Comparison of ENCODE assay signal across 39 mouse cellular contexts in the genomic region with DNA sequence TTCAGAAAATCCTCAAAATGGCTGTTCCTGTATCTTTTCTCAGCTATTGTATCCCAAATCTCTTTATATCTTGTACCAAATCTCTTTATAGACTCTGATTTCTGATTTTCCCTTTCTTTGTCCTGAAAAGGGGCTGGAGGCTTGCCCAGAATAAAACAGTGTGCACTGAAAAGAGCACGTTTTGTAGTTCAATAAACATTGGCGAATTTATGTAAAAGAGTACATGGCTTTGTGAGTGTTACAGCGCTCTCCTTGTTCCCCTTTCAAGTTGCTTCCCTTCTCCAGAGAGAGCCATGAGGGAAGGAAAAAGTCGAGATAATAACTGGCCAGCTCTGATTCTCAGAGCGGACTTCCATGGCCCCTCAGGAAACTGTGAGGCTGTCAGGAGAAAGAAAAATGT. TPM values are rescaled to one million over a fixed set of nuclear protein-coding genes. Genes with fewer than 3 reads are reported as not detected.
DNase-seq lines count a peak whose midpoint lies in the region; ATAC-seq and TF ChIP-seq lines count a peak whose summit lies in the region.
"Had no signal": no experiment of that assay in that cellular context is flagged by ENCODE, and none has a peak within 500 bp of the region (broad histone marks: within the 10 kb centered on the region; RNA-seq: fewer than 3 reads in every experiment).

No protein-coding gene starts in this region.

- H3K9me3 ChIP-seq in forebrain, embryonic 14.5 days (replicated peaks; ENCODE audit: control insufficient read depth, low read length): no peaks in the 10 kb centered on the region
- no peaks in the 10 kb centered on the region for H3K9me3 ChIP-seq in forebrain, embryonic 11.5 days (ENCODE audit: control insufficient read depth, low read length)
- no peaks in the 10 kb centered on the region for H3K9me3 ChIP-seq in midbrain, embryonic 13.5 days
- H3K9me3 ChIP-seq in midbrain, embryonic 15.5 days: no peaks in the 10 kb centered on the region
- no peaks in the 10 kb centered on the region for H3K9me3 ChIP-seq in neural tube, embryonic 15.5 days (replicated peaks)
- H3K9me3 ChIP-seq: heart, embryonic 10.5 days; heart, embryonic 15.5 days; hindbrain, embryonic 12.5 days; limb, embryonic 13.5 days; lung, embryonic 15.5 days had no signal

- peak; percentile 65 for ATAC-seq in forebrain, embryonic 14.5 days
- no peak for ATAC-seq in forebrain, embryonic 11.5 days (replicated peaks; ENCODE audit: low FRiP score)
- 0 out of 2 replicates have a peak, but pooled peaks have one; percentile 9 for ATAC-seq in midbrain, embryonic 13.5 days
- ATAC-seq in midbrain, embryonic 15.5 days (replicated peaks): no peak
- no peak for ATAC-seq in neural tube, embryonic 15.5 days (ENCODE audit: low FRiP score)
- ATAC-seq: intestine, embryonic 16.5 days had no signal

- DNase-seq in forebrain, embryonic 14.5 days (ENCODE audit: low spot score): peak; percentile 64
- DNase-seq in forebrain, embryonic 11.5 days (ENCODE audit: low spot score): no peak
- peak; percentile 82 for DNase-seq in brain, embryonic 14.5 days (ENCODE audit: low read depth)
- no peak for DNase-seq in adrenal gland, postnatal 10 days
- DNase-seq: adrenal gland, postnatal 25 days; cerebellum, adult 2 months; cerebellum, postnatal 14 days; gastrocnemius, postnatal 25 days; heart, adult 11 months; kidney, adult 8-10 months; kidney, postnatal 4 days; layer of hippocampus, adult 9-11 months; lung, postnatal 36 days; right cerebral cortex, postnatal 4 days; thymus, adult 2 months; thymus, postnatal 36 days had no signal

- TF ChIP-seq POLR2A in brain, embryonic 14.5 days (IDR thresholded peaks at IDR 0.05; ENCODE audit: borderline replicate concordance, extremely low read depth, insufficient read depth, insufficient read length, poor library complexity, severe bottlenecking): no peak

- WGBS in forebrain, embryonic 14.5 days: 11% methylated on average over 5 of the region's 5 CpGs
- 67% methylated on average over 5 of the region's 5 CpGs for WGBS in forebrain, embryonic 11.5 days
- WGBS in midbrain, embryonic 13.5 days: 41% methylated on average over 5 of the region's 5 CpGs
- 36% methylated on average over 5 of the region's 5 CpGs for WGBS in midbrain, embryonic 15.5 days
- 48% methylated on average over 5 of the region's 5 CpGs for WGBS in neural tube, embryonic 15.5 days

- H3K27ac ChIP-seq in forebrain, embryonic 14.5 days (ENCODE audit: low read depth, low read length): no peak overlapping the region
- no peak overlapping the region for H3K27ac ChIP-seq in forebrain, embryonic 11.5 days (ENCODE audit: low read depth, low read length)
- no peak overlapping the region for H3K27ac ChIP-seq in midbrain, embryonic 13.5 days
- no peak overlapping the region for H3K27ac ChIP-seq in midbrain, embryonic 15.5 days
- H3K27ac ChIP-seq in neural tube, embryonic 15.5 days (replicated peaks): 0 out of 2 replicates have a peak overlapping the region, but pooled peaks have one; percentile 11
- H3K27ac ChIP-seq: heart, embryonic 10.5 days; heart, embryonic 15.5 days; hindbrain, embryonic 12.5 days; kidney, postnatal 0 days; limb, embryonic 13.5 days; lung, embryonic 15.5 days had no signal

- no peaks in the 10 kb centered on the region for H3K36me3 ChIP-seq in forebrain, embryonic 14.5 days (ENCODE audit: control insufficient read depth, insufficient read depth, low read length)
- H3K36me3 ChIP-seq in forebrain, embryonic 11.5 days (ENCODE audit: control insufficient read depth, insufficient read depth, low read length): no peaks in the 10 kb centered on the region
- no peaks in the 10 kb centered on the region for H3K36me3 ChIP-seq in midbrain, embryonic 13.5 days
- H3K36me3 ChIP-seq in midbrain, embryonic 15.5 days (replicated peaks): no peaks in the 10 kb centered on the region
- no peaks in the 10 kb centered on the region for H3K36me3 ChIP-seq in neural tube, embryonic 15.5 days
- H3K36me3 ChIP-seq: heart, embryonic 10.5 days; heart, embryonic 15.5 days; hindbrain, embryonic 12.5 days; limb, embryonic 13.5 days; lung, embryonic 15.5 days had no signal

- H3K9ac ChIP-seq in forebrain, embryonic 14.5 days (ENCODE audit: low read length): no peak overlapping the region
- no peak overlapping the region for H3K9ac ChIP-seq in forebrain, embryonic 11.5 days (ENCODE audit: low read length)
- H3K9ac ChIP-seq in midbrain, embryonic 13.5 days (replicated peaks): no peak overlapping the region
- no peak overlapping the region for H3K9ac ChIP-seq in midbrain, embryonic 15.5 days
- H3K9ac ChIP-seq in neural tube, embryonic 15.5 days (replicated peaks): no peak overlapping the region
- H3K9ac ChIP-seq: heart, embryonic 15.5 days; hindbrain, embryonic 12.5 days; limb, embryonic 13.5 days; lung, embryonic 15.5 days had no signal

- no peaks in the 10 kb centered on the region for H3K27me3 ChIP-seq in forebrain, embryonic 14.5 days (replicated peaks; ENCODE audit: control insufficient read depth, insufficient read depth, low read length)
- no peaks in the 10 kb centered on the region for H3K27me3 ChIP-seq in forebrain, embryonic 11.5 days (ENCODE audit: control insufficient read depth, insufficient read depth, low read length)
- H3K27me3 ChIP-seq in midbrain, embryonic 13.5 days: no peaks in the 10 kb centered on the region
- H3K27me3 ChIP-seq in midbrain, embryonic 15.5 days (replicated peaks): no peaks in the 10 kb centered on the region
- H3K27me3 ChIP-seq in neural tube, embryonic 15.5 days (replicated peaks): no peaks in the 10 kb centered on the region
- H3K27me3 ChIP-seq: heart, embryonic 15.5 days; hindbrain, embryonic 12.5 days; limb, embryonic 13.5 days; lung, embryonic 15.5 days; megakaryocyte, embryonic 14.5 days had no signal

- TF ChIP-seq CTCF in brain, embryonic 14.5 days (IDR thresholded peaks at IDR 0.05; ENCODE audit: borderline replicate concordance, extremely low read depth, insufficient read depth, insufficient read length): no peak

- no peak overlapping the region for H3K4me2 ChIP-seq in forebrain, embryonic 14.5 days (ENCODE audit: low read length)
- H3K4me2 ChIP-seq in forebrain, embryonic 11.5 days (ENCODE audit: low read depth, low read length, severe bottlenecking): no peak overlapping the region
- no peak overlapping the region for H3K4me2 ChIP-seq in midbrain, embryonic 13.5 days (replicated peaks)
- H3K4me2 ChIP-seq in midbrain, embryonic 15.5 days: no peak overlapping the region
- H3K4me2 ChIP-seq in neural tube, embryonic 15.5 days: no peak overlapping the region
- H3K4me2 ChIP-seq: heart, embryonic 15.5 days; hindbrain, embryonic 12.5 days; limb, embryonic 13.5 days; liver, embryonic 11.5 days; lung, embryonic 15.5 days had no signal

- H3K4me1 ChIP-seq in forebrain, embryonic 14.5 days (ENCODE audit: control insufficient read depth, insufficient read depth, low read length): no peaks in the 10 kb centered on the region
- no peaks in the 10 kb centered on the region for H3K4me1 ChIP-seq in forebrain, embryonic 11.5 days (replicated peaks; ENCODE audit: control insufficient read depth, insufficient read depth, low read length)
- 0 out of 2 replicates have a peak, but pooled peaks cover 4% of the 10 kb centered on the region for H3K4me1 ChIP-seq in midbrain, embryonic 13.5 days (replicated peaks)
- no peaks in the 10 kb centered on the region for H3K4me1 ChIP-seq in midbrain, embryonic 15.5 days
- no peaks in the 10 kb centered on the region for H3K4me1 ChIP-seq in neural tube, embryonic 15.5 days
- H3K4me1 ChIP-seq: heart, embryonic 10.5 days; heart, embryonic 15.5 days; hindbrain, embryonic 12.5 days; lung, embryonic 15.5 days; megakaryocyte, embryonic 14.5 days had no signal

- H3K4me3 ChIP-seq in forebrain, embryonic 14.5 days (ENCODE audit: low read depth, low read length): no peak overlapping the region
- H3K4me3 ChIP-seq in forebrain, embryonic 11.5 days (ENCODE audit: low read depth, low read length): no peak overlapping the region
- no peak overlapping the region for H3K4me3 ChIP-seq in midbrain, embryonic 13.5 days (replicated peaks)
- H3K4me3 ChIP-seq in midbrain, embryonic 15.5 days: no peak overlapping the region
- H3K4me3 ChIP-seq in neural tube, embryonic 15.5 days (replicated peaks): no peak overlapping the region
- H3K4me3 ChIP-seq: erythroblast, embryonic 14.5 days; heart, embryonic 10.5 days; heart, embryonic 15.5 days; hindbrain, embryonic 12.5 days; limb, embryonic 13.5 days; lung, embryonic 15.5 days; megakaryocyte, embryonic 14.5 days had no signal

RNA-seq across cellular contexts. Expression of a gene that starts 22.2 kb away (rescaled TPM):
- polyA plus RNA-seq in forebrain, embryonic 14.5 days (2014; fragmentation: Nextera tagmentation; extraction: Ambion mirVana): not detected in 2 replicates
- polyA plus RNA-seq in forebrain, embryonic 11.5 days (2014; fragmentation: Nextera tagmentation; extraction: Ambion mirVana): not detected in 2 replicates
- not detected in 2 replicates for polyA plus RNA-seq in midbrain, embryonic 13.5 days (2015; fragmentation: Nextera tagmentation; extraction: Ambion mirVana)
- not detected in 2 replicates for polyA plus RNA-seq in midbrain, embryonic 15.5 days (2015; fragmentation: Nextera tagmentation; extraction: Ambion mirVana)
- polyA plus RNA-seq in brain, embryonic 14.5 days (2012; rRNA removed): not detected in 2 replicates
- polyA plus RNA-seq in neural tube, embryonic 15.5 days (2015; fragmentation: Nextera tagmentation; extraction: Ambion mirVana): not detected in 2 replicates
- total RNA-seq in adrenal gland, postnatal 10 days (2021): not detected
- total RNA-seq: adrenal gland, postnatal 25 days; gastrocnemius, adult 18-20 months; gastrocnemius, postnatal 25 days; heart, postnatal 25 days; left cerebral cortex, adult 18-20 months; left cerebral cortex, postnatal 25 days; MEL; neutrophil, adult 5-6 weeks had no signal
- polyA plus RNA-seq: cerebellum, adult 2 months; cortical plate, adult 2 months; embryonic facial prominence, embryonic 14.5 days; erythroblast, embryonic 14.5 days; heart, embryonic 10.5 days; heart, embryonic 15.5 days; hindbrain, embryonic 12.5 days; intestine, embryonic 16.5 days; kidney, postnatal 0 days; limb, embryonic 13.5 days; liver, embryonic 11.5 days; liver, embryonic 16.5 days; lung, embryonic 15.5 days; spleen, adult 2 months; thymus, adult 2 months had no signal

RNA-seq across cellular contexts. Expression of a gene that starts 27.7 kb away (rescaled TPM):
- polyA plus RNA-seq in forebrain, embryonic 14.5 days (2014; fragmentation: Nextera tagmentation; extraction: Ambion mirVana): 8.3 and 10.8 TPM in 2 replicates
- 9.2 and 11.9 TPM in 2 replicates for polyA plus RNA-seq in forebrain, embryonic 11.5 days (2014; fragmentation: Nextera tagmentation; extraction: Ambion mirVana)
- polyA plus RNA-seq in midbrain, embryonic 13.5 days (2015; fragmentation: Nextera tagmentation; extraction: Ambion mirVana): 8.3 and 8.6 TPM in 2 replicates
- polyA plus RNA-seq in midbrain, embryonic 15.5 days (2015; fragmentation: Nextera tagmentation; extraction: Ambion mirVana): 5.8 and 9.0 TPM in 2 replicates
- polyA plus RNA-seq in brain, embryonic 14.5 days (2012; rRNA removed): 4.4 and 4.5 TPM in 2 replicates
- polyA plus RNA-seq in neural tube, embryonic 15.5 days (2015; fragmentation: Nextera tagmentation; extraction: Ambion mirVana): 15.4 and 20.6 TPM in 2 replicates
- total RNA-seq in adrenal gland, postnatal 10 days (2021): 10 to 100 TPM in 1 of 2 experiments, 1 to 10 TPM in 1; 2.6 to 14.1 TPM
- total RNA-seq: MEL had no signal
- polyA plus RNA-seq: erythroblast, embryonic 14.5 days had no signal

Comparison
In these comparisons a context has a peak if more than half of its experiments do, and no peak if none do; other contexts are left out.
1. ATAC-seq: peak in forebrain, embryonic 14.5 days (single experiment) and midbrain, embryonic 13.5 days (single experiment); none in forebrain, embryonic 11.5 days (single experiment), midbrain, embryonic 15.5 days (single experiment) and neural tube, embryonic 15.5 days (single experiment).
2. DNase-seq: peak in forebrain, embryonic 14.5 days (single experiment) and brain, embryonic 14.5 days (single experiment); none in forebrain, embryonic 11.5 days (single experiment) and adrenal gland, postnatal 10 days (single experiment).